In genomic region chr5:142961881-142962443, GRCm38 (mm10) we compare ENCODE assay signal across 7 mouse cellular contexts. TPM values are rescaled to one million over a fixed set of nuclear protein-coding genes. Genes with fewer than 3 reads are reported as not detected.
DNase-seq lines count a peak whose midpoint lies in the region; ATAC-seq and TF ChIP-seq lines count a peak whose summit lies in the region.

No protein-coding gene starts in this region.

- peak overlapping the region; percentile 84 for H3ac ChIP-seq in C2C12 (ENCODE audit: control insufficient read depth, insufficient read length, low read depth)

- H3K4me2 ChIP-seq in forebrain, embryonic 16.5 days (ENCODE audit: low read length): peak overlapping the region; percentile 83
- peak overlapping the region; percentile 89 for H3K4me2 ChIP-seq in hindbrain, embryonic 11.5 days (replicated peaks; ENCODE audit: low read depth, low read length)
- peak overlapping the region; percentile 91 for H3K4me2 ChIP-seq in midbrain, embryonic 11.5 days
- peak overlapping the region; percentile 69 for H3K4me2 ChIP-seq in stomach, postnatal 0 days (replicated peaks; ENCODE audit: low read depth)

- WGBS in forebrain, embryonic 16.5 days: under 1% methylated on average over 39 of the region's 43 CpGs
- under 1% methylated on average over 43 of the region's 43 CpGs for WGBS in hindbrain, embryonic 11.5 days
- WGBS in midbrain, embryonic 11.5 days: under 1% methylated on average over 42 of the region's 43 CpGs
- WGBS in stomach, postnatal 0 days: under 1% methylated on average over 41 of the region's 43 CpGs

- peak; percentile 65 for ATAC-seq in forebrain, embryonic 16.5 days
- ATAC-seq in hindbrain, embryonic 11.5 days (ENCODE audit: low FRiP score): peak; percentile 89
- peak; percentile 89 for ATAC-seq in midbrain, embryonic 11.5 days (ENCODE audit: low FRiP score)
- ATAC-seq in stomach, postnatal 0 days (ENCODE audit: low FRiP score, low TSS enrichment): peak; percentile 63; the same call in 1 of the 2 replicates

- peaks cover 41% of the 10 kb centered on the region for H3K4me1 ChIP-seq in forebrain, embryonic 16.5 days (replicated peaks; ENCODE audit: control insufficient read depth, insufficient read depth, low read length)
- peaks cover 8% of the 10 kb centered on the region; the same call in 1 of the 2 replicates for H3K4me1 ChIP-seq in hindbrain, embryonic 11.5 days (replicated peaks; ENCODE audit: control insufficient read depth, insufficient read depth, low read length)
- peaks cover 27% of the 10 kb centered on the region for H3K4me1 ChIP-seq in midbrain, embryonic 11.5 days (ENCODE audit: control insufficient read depth, insufficient read depth, low read length)
- H3K4me1 ChIP-seq in stomach, postnatal 0 days (replicated peaks; ENCODE audit: control insufficient read depth, insufficient read depth): peaks cover 6% of the 10 kb centered on the region; the same call in 1 of the 2 replicates

- TF ChIP-seq EP300 in stomach, postnatal 0 days (optimal IDR thresholded peaks at IDR 0.05): no peak

- TF ChIP-seq CTCF in C2C12 (IDR thresholded peaks at IDR 0.05; ENCODE audit: control insufficient read depth, insufficient read depth, insufficient read length): no peak
- no peak for TF ChIP-seq CTCF in stomach, postnatal 0 days (IDR thresholded peaks at IDR 0.05; ENCODE audit: low read depth)

- intact Hi-C loops in left cerebral cortex, postnatal 36 days (cut with DNase I): loop anchor here (2.0 to 10.0 kb wide), 2 partner anchors 57 to 303 kb away; no protein-coding TSS in a partner anchor

- peak overlapping the region; percentile 97 for H3K4me3 ChIP-seq in C2C12 (ENCODE audit: insufficient read depth, poor library complexity, severe bottlenecking)
- peak overlapping the region; percentile 98 for H3K4me3 ChIP-seq in forebrain, embryonic 16.5 days (replicated peaks; ENCODE audit: low read length)
- peak overlapping the region; percentile 98 for H3K4me3 ChIP-seq in hindbrain, embryonic 11.5 days (ENCODE audit: low read depth, low read length)
- peak overlapping the region; percentile 91 for H3K4me3 ChIP-seq in midbrain, embryonic 11.5 days (ENCODE audit: low read depth, low read length)
- H3K4me3 ChIP-seq in stomach, postnatal 0 days (ENCODE audit: low read depth, low read length): peak overlapping the region; percentile 72

- H3K36me3 ChIP-seq in C2C12 (ENCODE audit: control insufficient read depth, insufficient read depth): peaks cover 32% of the 10 kb centered on the region
- peaks cover 3% of the 10 kb centered on the region; the same call in 1 of the 2 replicates for H3K36me3 ChIP-seq in forebrain, embryonic 16.5 days (ENCODE audit: control insufficient read depth, insufficient read depth)
- H3K36me3 ChIP-seq in hindbrain, embryonic 11.5 days (ENCODE audit: control insufficient read depth, insufficient read depth, low read length): peaks cover 4% of the 10 kb centered on the region; the same call in 1 of the 2 replicates
- peaks cover 4% of the 10 kb centered on the region; the same call in 1 of the 2 replicates for H3K36me3 ChIP-seq in midbrain, embryonic 11.5 days (ENCODE audit: control insufficient read depth, insufficient read depth, low read length)
- no peaks in the 10 kb centered on the region for H3K36me3 ChIP-seq in stomach, postnatal 0 days (ENCODE audit: control insufficient read depth, insufficient read depth, low read length)

- no peaks in the 10 kb centered on the region for H3K27me3 ChIP-seq in C2C12 (ENCODE audit: control insufficient read depth, insufficient read depth, insufficient read length)
- H3K27me3 ChIP-seq in forebrain, embryonic 16.5 days (replicated peaks; ENCODE audit: control insufficient read depth, insufficient read depth, low read length): no peaks in the 10 kb centered on the region
- H3K27me3 ChIP-seq in hindbrain, embryonic 11.5 days (ENCODE audit: control insufficient read depth, insufficient read depth, low read length): no peaks in the 10 kb centered on the region
- H3K27me3 ChIP-seq in midbrain, embryonic 11.5 days (ENCODE audit: control insufficient read depth, insufficient read depth, low read length): no peaks in the 10 kb centered on the region
- H3K27me3 ChIP-seq in stomach, postnatal 0 days (ENCODE audit: control insufficient read depth, insufficient read depth, low read length): no peaks in the 10 kb centered on the region

- peak; percentile 98 for DNase-seq in R1 (ENCODE audit: low read depth, low spot score)
- peak; percentile 94 for DNase-seq in hindbrain, embryonic 11.5 days (ENCODE audit: low spot score)
- DNase-seq in left cerebral cortex, postnatal 36 days (ENCODE audit: low spot score in 2 of 2): peak; percentile 51 to 64
- peak; percentile 99 for DNase-seq in midbrain, embryonic 11.5 days (ENCODE audit: low spot score, missing footprints)
- peak; percentile 58 for DNase-seq in stomach, postnatal 0 days (ENCODE audit: low spot score)

- H3K79me2 ChIP-seq in C2C12 (ENCODE audit: control insufficient read depth, insufficient read depth): peaks cover 73% of the 10 kb centered on the region

- peak overlapping the region; percentile 99 for H3K9ac ChIP-seq in forebrain, embryonic 16.5 days (replicated peaks; ENCODE audit: low read depth, low read length)
- H3K9ac ChIP-seq in hindbrain, embryonic 11.5 days (ENCODE audit: low read depth, low read length): peak overlapping the region; percentile 100
- peak overlapping the region; percentile 98 for H3K9ac ChIP-seq in midbrain, embryonic 11.5 days (ENCODE audit: low read length)
- H3K9ac ChIP-seq in stomach, postnatal 0 days (ENCODE audit: low read length): peak overlapping the region; percentile 81

- peaks cover 66% of the 10 kb centered on the region for H3K79me3 ChIP-seq in C2C12 (ENCODE audit: low read depth)

- H3K27ac ChIP-seq in forebrain, embryonic 16.5 days (ENCODE audit: low read length): peak overlapping the region; percentile 98
- peak overlapping the region; percentile 94 for H3K27ac ChIP-seq in hindbrain, embryonic 11.5 days (ENCODE audit: low read depth, low read length)
- peak overlapping the region; percentile 98 for H3K27ac ChIP-seq in midbrain, embryonic 11.5 days (ENCODE audit: low read depth, low read length)
- peak overlapping the region; percentile 90 for H3K27ac ChIP-seq in stomach, postnatal 0 days (replicated peaks)

- no peaks in the 10 kb centered on the region for H3K9me3 ChIP-seq in forebrain, embryonic 16.5 days (ENCODE audit: control insufficient read depth, low read length)
- H3K9me3 ChIP-seq in hindbrain, embryonic 11.5 days (ENCODE audit: control insufficient read depth, low read length): no peaks in the 10 kb centered on the region
- H3K9me3 ChIP-seq in midbrain, embryonic 11.5 days (ENCODE audit: control insufficient read depth, low read length): no peaks in the 10 kb centered on the region
- no peaks in the 10 kb centered on the region for H3K9me3 ChIP-seq in stomach, postnatal 0 days (ENCODE audit: control insufficient read depth, low read length)

TF ChIP-seq in C2C12, 6 proteins besides CTCF, POLR2A, EP300 and RAD21:
- TF ChIP-seq FOSL1 (IDR thresholded peaks at IDR 0.05; ENCODE audit: insufficient read depth, low read length, poor library complexity, severe bottlenecking) (no peak), MAX (IDR thresholded peaks at IDR 0.05) (peak; percentile 90), MYOD1 (IDR thresholded peaks at IDR 0.05; ENCODE audit: control insufficient read depth, insufficient read length, low read depth) (no peak), USF1 (IDR thresholded peaks at IDR 0.05; ENCODE audit: low read depth) (no peak), CEBPB (IDR thresholded peaks at IDR 0.05; ENCODE audit: low read depth) (no peak), MYOG (IDR thresholded peaks at IDR 0.05; ENCODE audit: control insufficient read depth, extremely low read depth, insufficient read length) (no peak)

RNA-seq across cellular contexts. Expression of gene Fscn1, which starts 1.8 kb away (rescaled TPM):
- polyA plus RNA-seq in C2C12 (2012; fragmentation: generic; extraction: Trizol): 583 TPM
- 541 and 600 TPM in 2 replicates for polyA plus RNA-seq in forebrain, embryonic 16.5 days (2015; fragmentation: Nextera tagmentation; extraction: Ambion mirVana)
- 570 and 615 TPM in 2 replicates for polyA plus RNA-seq in hindbrain, embryonic 11.5 days (2014; fragmentation: Nextera tagmentation; extraction: Ambion mirVana)
- 100 to 1,000 TPM; 310 to 396 TPM for total RNA-seq in left cerebral cortex, postnatal 36 days (2021)
- polyA plus RNA-seq in midbrain, embryonic 11.5 days (2014; fragmentation: Nextera tagmentation; extraction: Ambion mirVana): 566 and 605 TPM in 2 replicates
- 42.0 and 42.7 TPM in 2 replicates for polyA plus RNA-seq in stomach, postnatal 0 days (2015; fragmentation: Nextera tagmentation; extraction: Ambion mirVana)

RNA-seq across cellular contexts. Expression of gene Actb, which starts 55.4 kb away (rescaled TPM):
- polyA plus RNA-seq in C2C12 (2012; fragmentation: generic; extraction: Trizol): 6,665 TPM
- 15,087 and 15,431 TPM in 2 replicates for polyA plus RNA-seq in forebrain, embryonic 16.5 days (2015; fragmentation: Nextera tagmentation; extraction: Ambion mirVana)
- polyA plus RNA-seq in hindbrain, embryonic 11.5 days (2014; fragmentation: Nextera tagmentation; extraction: Ambion mirVana): 15,671 and 16,656 TPM in 2 replicates
- total RNA-seq in left cerebral cortex, postnatal 36 days (2021): 1,000 to 10,000 TPM; 2,229 to 2,541 TPM
- 14,142 and 15,094 TPM in 2 replicates for polyA plus RNA-seq in midbrain, embryonic 11.5 days (2014; fragmentation: Nextera tagmentation; extraction: Ambion mirVana)
- 14,823 and 16,187 TPM in 2 replicates for polyA plus RNA-seq in stomach, postnatal 0 days (2015; fragmentation: Nextera tagmentation; extraction: Ambion mirVana)

Comparison
In these comparisons a context has a peak if more than half of its experiments do, and no peak if none do; other contexts are left out.
1. Peak in every context shown above with its lines: DNase-seq, ATAC-seq, H3K4me3 ChIP-seq and H3K27ac ChIP-seq.
2. RNA of gene Fscn1, which starts 1.8 kb away (polyA plus RNA-seq): 566 to 605 TPM in midbrain, embryonic 11.5 days, 583 TPM in C2C12 (single experiment), 570 to 615 TPM in hindbrain, embryonic 11.5 days and 541 to 600 TPM in forebrain, embryonic 16.5 days; 42.0 to 42.7 TPM in stomach, postnatal 0 days; every median in the first group is over 10 times any median in the second.